In genomic region chr10:93889976-93890375, GRCm38 (mm10) we compare ENCODE assay signal across 8 mouse cellular contexts. TPM values are rescaled to one million over a fixed set of nuclear protein-coding genes. Genes with fewer than 3 reads are reported as not detected.
A peak's percentile ranks its signal among the peaks of the same experiment; 100 is the strongest.
DNase-seq lines count a peak whose midpoint lies in the region; ATAC-seq and TF ChIP-seq lines count a peak whose summit lies in the region.

No protein-coding gene starts in this region.

- H3K27ac ChIP-seq in heart, adult 2 months, result peak overlapping the region; percentile 84
- H3K27ac ChIP-seq in embryonic facial prominence, embryonic 11.5 days (replicated peaks; ENCODE audit: low read depth, low read length), result peak overlapping the region; percentile 62; the same call in 1 of the 2 replicates
- H3K27ac ChIP-seq in hindbrain, embryonic 15.5 days (replicated peaks), result peak overlapping the region; percentile 91
- H3K27ac ChIP-seq in liver, embryonic 12.5 days, result peak overlapping the region; percentile 98
- H3K27ac ChIP-seq in small intestine, adult 2 months (ENCODE audit: insufficient read depth, low read depth, low read length), result no peak overlapping the region

- H3K4me2 ChIP-seq in embryonic facial prominence, embryonic 11.5 days (ENCODE audit: low read depth, low read length), result peak overlapping the region; percentile 75
- peak overlapping the region; percentile 77 for H3K4me2 ChIP-seq in hindbrain, embryonic 15.5 days
- peak overlapping the region; percentile 87 for H3K4me2 ChIP-seq in liver, embryonic 12.5 days

- H3K4me1 ChIP-seq in heart, adult 2 months (ENCODE audit: control insufficient read depth, insufficient read depth, low read length), result peaks cover 2% of the 10 kb centered on the region; the same call in 1 of the 2 replicates
- H3K4me1 ChIP-seq in embryonic facial prominence, embryonic 11.5 days (ENCODE audit: control insufficient read depth, insufficient read depth, low read length), result no peaks in the 10 kb centered on the region
- peaks cover 18% of the 10 kb centered on the region for H3K4me1 ChIP-seq in hindbrain, embryonic 15.5 days (replicated peaks)
- peaks cover 83% of the 10 kb centered on the region for H3K4me1 ChIP-seq in liver, embryonic 12.5 days
- H3K4me1 ChIP-seq in small intestine, adult 2 months (ENCODE audit: control insufficient read depth, insufficient read depth, insufficient read length, low read length), result no peaks in the 10 kb centered on the region

- H3K9me3 ChIP-seq in embryonic facial prominence, embryonic 11.5 days (replicated peaks; ENCODE audit: control insufficient read depth, low read length), result no peaks in the 10 kb centered on the region
- no peaks in the 10 kb centered on the region for H3K9me3 ChIP-seq in hindbrain, embryonic 15.5 days
- no peaks in the 10 kb centered on the region for H3K9me3 ChIP-seq in liver, embryonic 12.5 days (replicated peaks)

- TF ChIP-seq EP300 in heart, adult 2 months (IDR thresholded peaks at IDR 0.05; ENCODE audit: insufficient read depth, low read depth, low read length), result no peak

- H3K79me2 ChIP-seq in heart, adult 2 months (replicated peaks; ENCODE audit: control insufficient read depth, insufficient read depth, low read length), result no peaks in the 10 kb centered on the region; the same call in 1 of the 2 replicates

- WGBS in heart, adult 2 months, result 1% methylated on average over 22 of the region's 22 CpGs
- 1% methylated on average over 22 of the region's 22 CpGs for WGBS in embryonic facial prominence, embryonic 11.5 days
- WGBS in hindbrain, embryonic 15.5 days, result under 1% methylated on average over 22 of the region's 22 CpGs
- 3% methylated on average over 22 of the region's 22 CpGs for WGBS in liver, embryonic 12.5 days (ENCODE audit: insufficient replicate concordance)
- 5% methylated on average over 22 of the region's 22 CpGs for WGBS in small intestine, adult 2 months

- ATAC-seq in embryonic facial prominence, embryonic 11.5 days (replicated peaks; ENCODE audit: insufficient number of reproducible peaks, low FRiP score, low TSS enrichment, low read depth), result no peak
- ATAC-seq in hindbrain, embryonic 15.5 days (ENCODE audit: low FRiP score, low read depth), result no peak
- ATAC-seq in liver, embryonic 12.5 days, result no peak

- H3K27me3 ChIP-seq in heart, adult 2 months (ENCODE audit: control insufficient read depth, insufficient read depth, low read length), result no peaks in the 10 kb centered on the region
- H3K27me3 ChIP-seq in embryonic facial prominence, embryonic 11.5 days (ENCODE audit: control insufficient read depth, insufficient read depth, low read length), result no peaks in the 10 kb centered on the region
- H3K27me3 ChIP-seq in hindbrain, embryonic 15.5 days, result no peaks in the 10 kb centered on the region
- H3K27me3 ChIP-seq in liver, embryonic 12.5 days (replicated peaks), result no peaks in the 10 kb centered on the region
- no peaks in the 10 kb centered on the region for H3K27me3 ChIP-seq in small intestine, adult 2 months (ENCODE audit: control insufficient read depth, insufficient read depth, low read length)

- peak overlapping the region; percentile 98 for H3K4me3 ChIP-seq in heart, adult 2 months
- H3K4me3 ChIP-seq in embryonic facial prominence, embryonic 11.5 days (ENCODE audit: low read depth, low read length), result peak overlapping the region; percentile 97
- peak overlapping the region; percentile 84 for H3K4me3 ChIP-seq in hindbrain, embryonic 15.5 days
- peak overlapping the region; percentile 98 for H3K4me3 ChIP-seq in liver, embryonic 12.5 days
- peak overlapping the region; percentile 87 for H3K4me3 ChIP-seq in small intestine, adult 2 months (ENCODE audit: low read depth, low read length)

- H3K9ac ChIP-seq in heart, adult 2 months (ENCODE audit: low read depth, low read length), result peak overlapping the region; percentile 62
- peak overlapping the region; percentile 94 for H3K9ac ChIP-seq in embryonic facial prominence, embryonic 11.5 days (replicated peaks; ENCODE audit: low read length)
- H3K9ac ChIP-seq in hindbrain, embryonic 15.5 days, result peak overlapping the region; percentile 96
- peak overlapping the region; percentile 98 for H3K9ac ChIP-seq in liver, embryonic 12.5 days

- no peak for DNase-seq in heart, adult 2 months
- no peak for DNase-seq in heart, postnatal 14 days
- DNase-seq in 3T3-L1 (ENCODE audit: low read depth, low spot score), result peak; percentile 71
- peak; percentile 56 for DNase-seq in embryonic facial prominence, embryonic 11.5 days (ENCODE audit: low spot score)
- no peak for DNase-seq in thymus, adult 18-20 months

- TF ChIP-seq POLR2A in heart, adult 2 months (IDR thresholded peaks at IDR 0.05; ENCODE audit: insufficient read depth, low read depth, low read length), result no peak
- no peak for TF ChIP-seq POLR2A in small intestine, adult 2 months (IDR thresholded peaks at IDR 0.05; ENCODE audit: low read depth, low read length)

- no peak for TF ChIP-seq CTCF in heart, adult 2 months (IDR thresholded peaks at IDR 0.05)
- TF ChIP-seq CTCF in small intestine, adult 2 months (IDR thresholded peaks at IDR 0.05; ENCODE audit: extremely low read depth, insufficient read length, insufficient replicate concordance, low read depth, low read length), result no peak

- peaks cover 5% of the 10 kb centered on the region for H3K36me3 ChIP-seq in heart, adult 2 months (ENCODE audit: control insufficient read depth, insufficient read depth, low read length)
- H3K36me3 ChIP-seq in embryonic facial prominence, embryonic 11.5 days (replicated peaks; ENCODE audit: control insufficient read depth, insufficient read depth, low read depth, low read length), result peaks cover 6% of the 10 kb centered on the region
- H3K36me3 ChIP-seq in hindbrain, embryonic 15.5 days, result peaks cover 16% of the 10 kb centered on the region
- H3K36me3 ChIP-seq in liver, embryonic 12.5 days, result peaks cover 34% of the 10 kb centered on the region
- H3K36me3 ChIP-seq in small intestine, adult 2 months (ENCODE audit: control insufficient read depth, insufficient read depth, low read length), result peaks cover 14% of the 10 kb centered on the region

- intact Hi-C loops in heart, adult 2 months (cut with DNase I), result no loop called here
- intact Hi-C loops in heart, postnatal 14 days (cut with DNase I), result no loop called here

RNA-seq across cellular contexts. Expression of gene Metap2, which starts 6.9 kb away (rescaled TPM):
- 100 to 1,000 TPM; 111 to 114 TPM for total RNA-seq in heart, adult 2 months (2021)
- polyA plus RNA-seq in heart, adult 2 months (2012; rRNA removed), result 45.4 and 90.6 TPM in 2 replicates
- 100 to 1,000 TPM; 118 to 136 TPM for total RNA-seq in heart, postnatal 14 days (2021)
- 243 and 272 TPM in 2 replicates for polyA plus RNA-seq in embryonic facial prominence, embryonic 11.5 days (2014; fragmentation: Nextera tagmentation; extraction: Ambion mirVana)
- polyA plus RNA-seq in hindbrain, embryonic 15.5 days (2015; fragmentation: Nextera tagmentation; extraction: Ambion mirVana), result 153 and 156 TPM in 2 replicates
- 290 and 301 TPM in 2 replicates for polyA plus RNA-seq in liver, embryonic 12.5 days (2016; fragmentation: Nextera tagmentation; extraction: Ambion mirVana)
- polyA plus RNA-seq in small intestine, adult 2 months (2012; rRNA removed), result 4.9 and 9.5 TPM in 2 replicates

RNA-seq across cellular contexts. Expression of gene Usp44, which starts 58.6 kb away (rescaled TPM):
- not detected for total RNA-seq in heart, adult 2 months (2021)
- not detected in 2 replicates for polyA plus RNA-seq in heart, adult 2 months (2012; rRNA removed)
- total RNA-seq in heart, postnatal 14 days (2021), result under 1 TPM in 1 of 2 experiments, not detected in 1; 0.15 TPM
- 5.0 and 5.5 TPM in 2 replicates for polyA plus RNA-seq in embryonic facial prominence, embryonic 11.5 days (2014; fragmentation: Nextera tagmentation; extraction: Ambion mirVana)
- 0.43 and 0.64 TPM in 2 replicates for polyA plus RNA-seq in hindbrain, embryonic 15.5 days (2015; fragmentation: Nextera tagmentation; extraction: Ambion mirVana)
- 5.5 and 5.8 TPM in 2 replicates for polyA plus RNA-seq in liver, embryonic 12.5 days (2016; fragmentation: Nextera tagmentation; extraction: Ambion mirVana)
- 0.16 TPM in 1 of 2 replicates, not detected in the other for polyA plus RNA-seq in small intestine, adult 2 months (2012; rRNA removed)

Comparison
In these comparisons a context has a peak if more than half of its experiments do, and no peak if none do; other contexts are left out.
1. DNase-seq: peak in 3T3-L1 (single experiment) and embryonic facial prominence, embryonic 11.5 days (single experiment); none in heart, adult 2 months (0 of 2), heart, postnatal 14 days (0 of 2) and thymus, adult 18-20 months (0 of 2).
2. Peak in every context shown above with its lines, with median percentiles within 50 percentile points of each other: H3K4me3 ChIP-seq, H3K9ac ChIP-seq and H3K4me2 ChIP-seq.